Mouse (Mus musculus) midbrain, embryonic 10.5 days (tissue): ENCODE data around the gene Gm960. TPM values are rescaled to one million over a fixed set of nuclear protein-coding genes. Genes with fewer than 3 reads are reported as not detected.
A peak's percentile ranks its signal among the peaks of the same experiment; 100 is the strongest.

ENCODE experiments used
- DNase-seq: peaks from one replicate; pipeline ENCODE4 v3.0.0-alpha.2; 2017; ENCODE audit warnings: low spot score
- H3K27ac ChIP-seq: fragments of 300-500 bp; sonication (generic); replicated peaks from 2 replicates; pipeline ENCODE4 v1.5.1; 2016; ENCODE audit warnings: mild to moderate bottlenecking
- H3K27me3 ChIP-seq: fragments of 300-500 bp; sonication (generic); 2 replicates; pipeline ENCODE4 v1.6.1; 2016; ENCODE audit warnings: low read depth, mild to moderate bottlenecking; ENCODE audit not compliant: poor library complexity, severe bottlenecking
- H3K36me3 ChIP-seq: fragments of 300-500 bp; sonication (generic); 2 replicates; pipeline ENCODE4 v1.6.1; 2016; ENCODE audit warnings: mild to moderate bottlenecking, moderate library complexity
- H3K4me1 ChIP-seq: fragments of 300-500 bp; sonication (generic); 2 replicates; pipeline ENCODE4 v1.6.1; 2016
- H3K4me3 ChIP-seq: fragments of 300-500 bp; sonication (generic); 2 replicates; pipeline ENCODE4 v1.5.1; 2016; ENCODE audit warnings: mild to moderate bottlenecking, moderate library complexity
- H3K9me3 ChIP-seq: fragments of 300-500 bp; sonication (generic); replicated peaks from 2 replicates; pipeline ENCODE4 v1.6.1; 2016; ENCODE audit warnings: mild to moderate bottlenecking
- WGBS: fragments of 180-500 bp; shearing (Covaris S2); methylation state at CpG from one replicate; pipeline ENCODE4 v1.1.7; 2016; 5-methylcytosine and 5-hydroxymethylcytosine counted together
- polyA plus RNA-seq: library from polyadenylated mRNA; unstranded; fragments of >200 nt; fragmentation: Nextera tagmentation; extraction: Ambion mirVana; gene quantifications from 2 replicates; pipeline ENCODE4 v1.2.1, GENCODE M21; 2016

Gene Gm960
- 2.6 and 2.7 TPM in 2 replicates for polyA plus RNA-seq

GRCm38 (mm10) chr19:4698205-4698677 lies at the start of gene Gm960:
Gene Gm960 (minus strand): TSS chr19:4698668.
- H3K27ac ChIP-seq: peak within 1 kb of the TSS; percentile 83

GRCm38 (mm10) chr19:4747631-4748312 lies 49.3 kb upstream of the Gm960 start:
- no peak overlapping the region for H3K4me3 ChIP-seq
- H3K9me3 ChIP-seq: no peaks in the 10 kb centered on the region
- H3K27ac ChIP-seq: no peak overlapping the region
- no peaks in the 10 kb centered on the region for H3K4me1 ChIP-seq
- 87% methylated on average over 9 of the region's 9 CpGs for WGBS
- peaks cover 90% of the 10 kb centered on the region for H3K36me3 ChIP-seq
- DNase-seq: no peak
- H3K27me3 ChIP-seq: no peaks in the 10 kb centered on the region

More at GRCm38 (mm10) chr19:4698205-4698677, at the start of gene Gm960:
- WGBS: under 1% methylated on average over 40 of the region's 40 CpGs
- H3K36me3 ChIP-seq: no peaks in the 10 kb centered on the region
- H3K4me3 ChIP-seq: peak within 1 kb of the TSS; percentile 60
- H3K9me3 ChIP-seq: peaks cover 4% of the 10 kb centered on the region; the same call in 1 of the 2 replicates
- peak; percentile 84 for DNase-seq
- H3K27me3 ChIP-seq: peaks cover 80% of the 10 kb centered on the region
- peaks cover 34% of the 10 kb centered on the region for H3K4me1 ChIP-seq

- peaks cover 91% of the 10 kb centered on the region for H3K36me3 ChIP-seq
- no peak overlapping the region for H3K4me3 ChIP-seq
- no peak for DNase-seq
- no peaks in the 10 kb centered on the region for H3K4me1 ChIP-seq
- H3K9me3 ChIP-seq: no peaks in the 10 kb centered on the region
- no peaks in the 10 kb centered on the region for H3K27me3 ChIP-seq
- WGBS: 88% methylated on average over 14 of the region's 14 CpGs
- no peak overlapping the region for H3K27ac ChIP-seq
These were observed 48.1 kb upstream of the Gm960 start for GRCm38 (mm10) chr19:4746611-4747010.

- H3K36me3 ChIP-seq: peaks cover 91% of the 10 kb centered on the region
- no peak overlapping the region for H3K4me3 ChIP-seq
- DNase-seq: no peak
- H3K27ac ChIP-seq: no peak overlapping the region
- H3K27me3 ChIP-seq: no peaks in the 10 kb centered on the region
- 95% methylated on average over 10 of the region's 10 CpGs for WGBS
- no peaks in the 10 kb centered on the region for H3K9me3 ChIP-seq
- H3K4me1 ChIP-seq: no peaks in the 10 kb centered on the region
These were observed 47.2 kb upstream of the Gm960 start for GRCm38 (mm10) chr19:4745681-4746080.

- Histone ChIP-seq H3K4me1 (no peaks in the 10 kb centered on the region), H3K4me3 (no peak overlapping the region), H3K9me3 (no peaks in the 10 kb centered on the region), H3K36me3 (peaks cover 91% of the 10 kb centered on the region), H3K27me3 (no peaks in the 10 kb centered on the region), H3K27ac (no peak overlapping the region)
- 88% methylated on average over 9 of the region's 9 CpGs for WGBS
- DNase-seq: no peak
These were observed 46.6 kb upstream of the Gm960 start for GRCm38 (mm10) chr19:4745057-4745456.

- no peaks in the 10 kb centered on the region for H3K4me1 ChIP-seq
- no peaks in the 10 kb centered on the region for H3K9me3 ChIP-seq
- WGBS: 84% methylated on average over 14 of the region's 14 CpGs
- H3K27ac ChIP-seq: no peak overlapping the region
- H3K36me3 ChIP-seq: peaks cover 91% of the 10 kb centered on the region
- no peaks in the 10 kb centered on the region for H3K27me3 ChIP-seq
- DNase-seq: no peak
- no peak overlapping the region for H3K4me3 ChIP-seq
These were observed 45.6 kb upstream of the Gm960 start for GRCm38 (mm10) chr19:4744026-4744425.

- no peak overlapping the region for H3K27ac ChIP-seq
- H3K9me3 ChIP-seq: no peaks in the 10 kb centered on the region
- peaks cover 91% of the 10 kb centered on the region for H3K36me3 ChIP-seq
- no peaks in the 10 kb centered on the region for H3K4me1 ChIP-seq
- H3K27me3 ChIP-seq: no peaks in the 10 kb centered on the region
- DNase-seq: no peak
- 41% methylated on average over 5 of the region's 5 CpGs for WGBS
- no peak overlapping the region for H3K4me3 ChIP-seq
These were observed 45.1 kb upstream of the Gm960 start for GRCm38 (mm10) chr19:4743524-4743923.

GRCm38 (mm10) chr19:4742229-4742628 lies 43.8 kb upstream of the Gm960 start:
- H3K4me3 ChIP-seq: no peak overlapping the region
- H3K9me3 ChIP-seq: no peaks in the 10 kb centered on the region
- no peaks in the 10 kb centered on the region for H3K27me3 ChIP-seq
- no peak for DNase-seq
- H3K4me1 ChIP-seq: no peaks in the 10 kb centered on the region
- 93% methylated on average over 6 of the region's 6 CpGs for WGBS
- H3K27ac ChIP-seq: no peak overlapping the region
- peaks cover 91% of the 10 kb centered on the region for H3K36me3 ChIP-seq

- H3K36me3 ChIP-seq: peaks cover 91% of the 10 kb centered on the region
These were observed 43.0 kb upstream of the Gm960 start for GRCm38 (mm10) chr19:4741482-4741881.

GRCm38 (mm10) chr19:4739762-4740161 lies 41.3 kb upstream of the Gm960 start:
- Histone ChIP-seq H3K36me3 (peaks cover 88% of the 10 kb centered on the region), H3K9me3 (no peaks in the 10 kb centered on the region), H3K27me3 (no peaks in the 10 kb centered on the region), H3K4me1 (no peaks in the 10 kb centered on the region), H3K4me3 (no peak overlapping the region), H3K27ac (no peak overlapping the region)
- no peak for DNase-seq
- 92% methylated on average over 5 of the region's 5 CpGs for WGBS

More at GRCm38 (mm10) chr19:4741482-4741881, 43.0 kb upstream of the Gm960 start:
- DNase-seq: no peak
- Histone ChIP-seq H3K27ac (no peak overlapping the region), H3K9me3 (no peaks in the 10 kb centered on the region), H3K4me3 (no peak overlapping the region), H3K27me3 (no peaks in the 10 kb centered on the region), H3K4me1 (no peaks in the 10 kb centered on the region)
- 83% methylated on average over 10 of the region's 10 CpGs for WGBS

- no peak overlapping the region for H3K27ac ChIP-seq
- no peak for DNase-seq
- H3K36me3 ChIP-seq: peaks cover 88% of the 10 kb centered on the region
- H3K4me1 ChIP-seq: no peaks in the 10 kb centered on the region
- H3K4me3 ChIP-seq: no peak overlapping the region
- WGBS: 92% methylated on average over 11 of the region's 11 CpGs
- no peaks in the 10 kb centered on the region for H3K9me3 ChIP-seq
- H3K27me3 ChIP-seq: no peaks in the 10 kb centered on the region
These were observed 40.6 kb upstream of the Gm960 start for GRCm38 (mm10) chr19:4739053-4739452.

- no peak for DNase-seq
- WGBS: 87% methylated on average over 13 of the region's 13 CpGs
- Histone ChIP-seq H3K9me3 (no peaks in the 10 kb centered on the region), H3K27ac (no peak overlapping the region), H3K4me3 (no peak overlapping the region), H3K27me3 (no peaks in the 10 kb centered on the region), H3K36me3 (peaks cover 95% of the 10 kb centered on the region), H3K4me1 (no peaks in the 10 kb centered on the region)
These were observed 39.4 kb upstream of the Gm960 start for GRCm38 (mm10) chr19:4737866-4738265.

GRCm38 (mm10) chr19:4733052-4733451 lies 34.6 kb upstream of the Gm960 start:
- Histone ChIP-seq H3K4me3 (no peak overlapping the region), H3K9me3 (no peaks in the 10 kb centered on the region), H3K4me1 (no peaks in the 10 kb centered on the region), H3K36me3 (peaks cover 93% of the 10 kb centered on the region), H3K27ac (no peak overlapping the region), H3K27me3 (no peaks in the 10 kb centered on the region)
- DNase-seq: no peak
- 89% methylated on average over 3 of the region's 3 CpGs for WGBS
